Mouse (Mus musculus) brain, embryonic 14.5 days (tissue): ENCODE data around the gene Tmem243.

Source experiments
- CTCF ChIP-seq: fragments of 200-500 bp; IDR thresholded peaks from 2 replicates; pipeline ENCODE4 v1.5.1; 2012; ENCODE audit warnings: inconsistent platforms, mild to moderate bottlenecking, moderate library complexity, borderline replicate concordance; ENCODE audit not compliant: insufficient read depth, insufficient read length; ENCODE audit errors: extremely low read depth
- POLR2A ChIP-seq: fragments of 200-500 bp; IDR thresholded peaks from 2 replicates; pipeline ENCODE4 v1.6.1; 2012; ENCODE audit warnings: mild to moderate bottlenecking, inconsistent platforms, borderline replicate concordance; ENCODE audit not compliant: poor library complexity, insufficient read depth, insufficient read length, severe bottlenecking; ENCODE audit errors: extremely low read depth

GRCm38 (mm10) chr5:9135588-9135987, 35.1 kb downstream of the Tmem243 start:
- TF ChIP-seq CTCF (no peak), POLR2A (no peak)
